Mouse (Mus musculus): ENCODE measurements at regions not wholly inside any gene's neighbourhood (a gene's known extent, or its start where the extent isn't known, plus 50 kb on each side); places are given as distances from the start of the nearest gene placed in this dataset.

GRCm38 (mm10) chr13:43852888-43853287 lies 68.3 kb downstream of the Cd83 start:
- no peak for DNase-seq (ENCODE audit: low spot score in 2 of 2)

GRCm38 (mm10) chr13:43854973-43855372 lies 70.4 kb downstream of the Cd83 start:
- DNase-seq (ENCODE audit: low spot score in 2 of 2): no peak

- no peak for DNase-seq (ENCODE audit: low spot score in 2 of 2)
Measured at GRCm38 (mm10) chr13:43860932-43861331, 76.4 kb downstream of the Cd83 start.

GRCm38 (mm10) chr13:43861424-43861823 lies 76.8 kb downstream of the Cd83 start:
- peak in 1 of 2 experiments; percentile 24 for DNase-seq (ENCODE audit: low spot score in 2 of 2)

GRCm38 (mm10) chr13:43862056-43862455 lies 77.5 kb downstream of the Cd83 start:
- DNase-seq (ENCODE audit: low spot score in 2 of 2): no peak

- DNase-seq (ENCODE audit: low spot score in 2 of 2): no peak
Measured at GRCm38 (mm10) chr13:43862586-43862985, 78.0 kb downstream of the Cd83 start.

GRCm38 (mm10) chr13:43863581-43864100 lies 79.1 kb downstream of the Cd83 start:
- DNase-seq (ENCODE audit: low spot score in 2 of 2): no peak

- DNase-seq (ENCODE audit: low spot score in 2 of 2): peak; percentile 98
Measured at GRCm38 (mm10) chr13:43864153-43864861, 79.7 kb downstream of the Cd83 start.

GRCm38 (mm10) chr13:43865036-43865435 lies 80.5 kb downstream of the Cd83 start:
- peak in 1 of 2 experiments; percentile 41 for DNase-seq (ENCODE audit: low spot score in 2 of 2)

- no peak for DNase-seq (ENCODE audit: low spot score in 2 of 2)
Measured at GRCm38 (mm10) chr13:43875895-43876294, 91.3 kb downstream of the Cd83 start.

- DNase-seq (ENCODE audit: low spot score in 2 of 2): no peak
Measured at GRCm38 (mm10) chr13:43887284-43887683, 102.7 kb downstream of the Cd83 start.

GRCm38 (mm10) chr13:43891928-43892327 lies 107.4 kb downstream of the Cd83 start:
- no peak for DNase-seq (ENCODE audit: low spot score in 2 of 2)

GRCm38 (mm10) chr13:43895990-43896389 lies 111.4 kb downstream of the Cd83 start:
- no peak for DNase-seq (ENCODE audit: low spot score in 2 of 2)

- no peak for DNase-seq (ENCODE audit: low spot score in 2 of 2)
Measured at GRCm38 (mm10) chr13:43897046-43897445, 112.5 kb downstream of the Cd83 start.

GRCm38 (mm10) chr13:43898555-43899258 lies 114.1 kb downstream of the Cd83 start:
- DNase-seq (ENCODE audit: low spot score in 2 of 2): no peak

- no peak for DNase-seq (ENCODE audit: low spot score in 2 of 2)
Measured at GRCm38 (mm10) chr13:43900115-43900514, 115.5 kb downstream of the Cd83 start.

GRCm38 (mm10) chr13:43900758-43901157 lies 116.2 kb downstream of the Cd83 start:
- DNase-seq (ENCODE audit: low spot score in 2 of 2): no peak

GRCm38 (mm10) chr13:43903391-43903790 lies 118.8 kb downstream of the Cd83 start:
- no peak for DNase-seq (ENCODE audit: low spot score in 2 of 2)

GRCm38 (mm10) chr13:43904291-43904690 lies 119.7 kb downstream of the Cd83 start:
- DNase-seq (ENCODE audit: low spot score in 2 of 2): no peak

- no peak for DNase-seq (ENCODE audit: low spot score in 2 of 2)
Measured at GRCm38 (mm10) chr13:43906241-43906640, 121.7 kb downstream of the Cd83 start.

- no peak for DNase-seq (ENCODE audit: low spot score in 2 of 2)
Measured at GRCm38 (mm10) chr13:43907425-43907824, 122.8 kb downstream of the Cd83 start.

GRCm38 (mm10) chr13:43908041-43908644 lies 123.6 kb downstream of the Cd83 start:
- DNase-seq (ENCODE audit: low spot score in 2 of 2): no peak
